Mouse (Mus musculus): ENCODE data around the gene Srrm3. TPM values are rescaled to one million over a fixed set of nuclear protein-coding genes. Genes with fewer than 3 reads are reported as not detected.

The Srrm3 gene
- polyA plus RNA-seq, 1 experiment from 2014 or later = 12.3 TPM

DNA sequence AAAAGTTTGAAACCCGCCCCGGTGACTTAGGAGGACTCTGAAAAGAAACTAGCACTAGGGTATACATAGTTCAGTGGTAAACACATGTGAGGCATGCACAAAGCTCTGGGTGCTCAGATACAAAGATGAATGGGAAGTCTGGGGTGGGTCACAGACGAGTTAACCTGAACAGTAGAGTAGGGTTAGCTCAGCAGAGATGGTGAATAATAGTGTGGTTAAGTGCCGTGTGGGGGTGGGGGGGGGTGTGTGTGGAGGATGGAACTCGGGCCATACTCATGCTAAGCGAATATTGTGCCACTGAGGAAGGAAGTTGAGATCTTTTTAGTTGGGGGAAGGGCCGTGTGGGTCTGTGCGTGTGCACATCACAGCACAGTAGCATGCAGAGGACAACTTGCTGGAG lies 26.4 kb upstream of the Srrm3 start:
- Histone ChIP-seq H3K4me1 (replicated peaks; ENCODE audit: control insufficient read depth, insufficient read depth, low read length) (peaks cover 13% of the 10 kb centered on the region; the same call in 1 of the 2 replicates), H3K27ac (ENCODE audit: low read depth, low read length) (no peak overlapping the region), H3K36me3 (ENCODE audit: control insufficient read depth, insufficient read depth, low read length) (peaks cover 3% of the 10 kb centered on the region), H3K4me3 (ENCODE audit: low read depth, low read length) (no peak overlapping the region), H3K9me3 (ENCODE audit: control insufficient read depth, low read length) (no peaks in the 10 kb centered on the region), H3K4me2 (ENCODE audit: low read depth, low read length, severe bottlenecking) (no peak overlapping the region), H3K27me3 (ENCODE audit: control insufficient read depth, insufficient read depth, low read length) (no peaks in the 10 kb centered on the region), H3K9ac (ENCODE audit: low read length) (peak overlapping the region; percentile 16; the same call in 1 of the 2 replicates)
- DNase-seq (ENCODE audit: low spot score) (no peak), ATAC-seq (replicated peaks; ENCODE audit: low FRiP score) (no peak)
- WGBS = 88% methylated on average over 8 of the region's 8 CpGs

DNA sequence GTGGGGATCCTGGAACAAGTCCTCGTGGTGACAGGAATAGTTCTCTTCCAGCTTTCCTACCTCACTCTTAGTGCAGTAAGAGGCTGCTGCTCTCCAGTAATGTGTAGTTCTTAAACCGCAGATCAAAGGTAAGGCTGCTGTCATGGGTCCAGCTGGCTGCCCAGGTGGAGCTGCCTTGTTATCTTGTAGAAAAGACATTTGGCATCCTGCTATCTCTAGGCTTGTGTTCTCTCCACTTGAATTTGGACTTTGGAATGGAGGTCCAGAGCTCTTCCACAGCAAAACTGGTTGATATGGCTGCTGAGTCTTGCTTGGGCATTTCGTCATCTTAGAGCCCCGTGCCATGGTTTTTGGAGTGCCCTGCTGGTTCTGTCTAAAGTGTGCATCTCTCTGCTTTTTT lies 23.8 kb upstream of the Srrm3 start:
- H3K27ac ChIP-seq (ENCODE audit: low read depth, low read length) = no peak overlapping the region
- no peaks in the 10 kb centered on the region for H3K9me3 ChIP-seq (ENCODE audit: control insufficient read depth, low read length)
- no peak overlapping the region for H3K4me2 ChIP-seq (ENCODE audit: low read depth, low read length, severe bottlenecking)
- peaks cover 25% of the 10 kb centered on the region for H3K36me3 ChIP-seq (ENCODE audit: control insufficient read depth, insufficient read depth, low read length)
- 88% methylated on average over 4 of the region's 4 CpGs for WGBS
- no peak overlapping the region for H3K9ac ChIP-seq (ENCODE audit: low read length)
- H3K4me3 ChIP-seq (ENCODE audit: low read depth, low read length) = no peak overlapping the region
- ATAC-seq (replicated peaks; ENCODE audit: low FRiP score) (no peak), DNase-seq (ENCODE audit: low spot score) (no peak)
- peaks cover 11% of the 10 kb centered on the region; the same call in 1 of the 2 replicates for H3K4me1 ChIP-seq (replicated peaks; ENCODE audit: control insufficient read depth, insufficient read depth, low read length)
- H3K27me3 ChIP-seq (ENCODE audit: control insufficient read depth, insufficient read depth, low read length) = no peaks in the 10 kb centered on the region

DNA sequence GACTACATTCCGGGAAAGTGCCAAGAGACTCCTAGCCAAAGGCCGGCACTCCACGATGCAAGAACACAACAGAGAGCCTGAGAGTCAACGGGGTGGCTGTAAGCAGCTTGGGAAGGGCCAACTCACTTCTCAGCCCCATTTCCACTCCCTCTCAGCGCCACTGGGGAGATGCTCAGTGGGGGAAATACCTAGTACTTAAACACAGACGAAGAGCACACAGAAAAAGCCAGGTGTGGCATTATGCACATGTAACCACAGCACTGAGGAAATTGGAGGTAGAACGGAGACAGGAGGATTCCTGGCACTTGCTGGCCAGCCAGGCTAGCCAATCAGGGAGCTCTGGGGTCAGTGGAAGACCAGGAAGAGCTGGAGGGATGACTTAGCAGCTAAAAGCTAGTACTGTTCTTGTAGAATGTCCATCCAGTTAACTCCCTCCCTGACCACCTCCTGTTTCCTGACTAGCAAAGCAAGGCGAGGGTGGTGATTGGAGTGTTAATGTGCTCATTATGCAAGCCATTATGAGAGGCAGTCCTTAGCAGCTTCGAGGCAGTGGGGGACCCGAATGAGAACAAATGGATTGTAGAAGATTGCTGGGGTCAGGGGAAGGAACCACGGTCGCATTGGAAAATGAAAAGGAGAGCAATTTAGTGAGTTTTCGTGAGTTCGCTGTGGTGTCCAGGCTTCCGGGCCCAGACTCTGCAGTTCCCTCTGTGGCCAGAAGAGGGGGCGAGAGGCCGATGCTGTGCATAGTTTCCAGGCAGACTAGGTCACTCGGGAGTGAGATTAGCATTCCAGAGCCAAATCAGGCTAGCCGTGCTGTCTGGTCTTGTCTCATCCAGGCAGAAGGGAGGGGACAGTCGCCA lies 12.5 kb upstream of the Srrm3 start:
- H3K4me1 ChIP-seq (replicated peaks; ENCODE audit: control insufficient read depth, insufficient read depth, low read length) = peaks cover 3% of the 10 kb centered on the region; the same call in 1 of the 2 replicates
- H3K4me2 ChIP-seq (ENCODE audit: low read depth, low read length, severe bottlenecking) = peak overlapping the region; percentile 44; the same call in 1 of the 2 replicates
- 10% methylated on average over 20 of the region's 20 CpGs for WGBS
- peaks cover 8% of the 10 kb centered on the region; the same call in 1 of the 2 replicates for H3K36me3 ChIP-seq (ENCODE audit: control insufficient read depth, insufficient read depth, low read length)
- H3K9ac ChIP-seq (ENCODE audit: low read length) = peak overlapping the region; percentile 48; the same call in 1 of the 2 replicates
- ATAC-seq (replicated peaks; ENCODE audit: low FRiP score) = peak; percentile 82
- 0 out of 2 replicates have a peak overlapping the region, but pooled peaks have one; percentile 46 for H3K27ac ChIP-seq (ENCODE audit: low read depth, low read length)
- H3K9me3 ChIP-seq (ENCODE audit: control insufficient read depth, low read length) = no peaks in the 10 kb centered on the region
- H3K27me3 ChIP-seq (ENCODE audit: control insufficient read depth, insufficient read depth, low read length) = no peaks in the 10 kb centered on the region
- peak; percentile 91 for DNase-seq (ENCODE audit: low spot score)
- peak overlapping the region; percentile 17; the same call in 1 of the 2 replicates for H3K4me3 ChIP-seq (ENCODE audit: low read depth, low read length)

DNA sequence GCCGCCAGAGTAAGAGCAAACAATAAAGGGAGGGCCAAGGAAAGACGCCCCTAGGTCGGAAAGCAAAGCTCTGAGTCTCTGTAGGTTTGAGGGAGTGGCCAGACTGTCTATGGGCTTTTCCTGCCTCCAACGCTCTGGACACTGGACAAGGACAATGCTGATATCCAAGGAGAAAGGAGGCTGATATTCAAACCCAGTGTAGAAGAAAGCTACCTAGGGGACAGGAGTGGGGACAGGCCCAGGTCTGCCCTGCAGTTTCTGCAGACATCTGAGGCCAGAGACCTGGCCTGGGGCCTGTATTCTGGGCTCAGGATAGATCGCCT lies 11.9 kb upstream of the Srrm3 start:
- ATAC-seq (replicated peaks; ENCODE audit: low FRiP score) (no peak), DNase-seq (ENCODE audit: low spot score) (no peak)
- Histone ChIP-seq H3K9ac (ENCODE audit: low read length) (peak overlapping the region; percentile 48; the same call in 1 of the 2 replicates), H3K36me3 (ENCODE audit: control insufficient read depth, insufficient read depth, low read length) (peaks cover 8% of the 10 kb centered on the region; the same call in 1 of the 2 replicates), H3K27ac (ENCODE audit: low read depth, low read length) (peak overlapping the region; percentile 46; the same call in 1 of the 2 replicates), H3K4me1 (replicated peaks; ENCODE audit: control insufficient read depth, insufficient read depth, low read length) (peaks cover 3% of the 10 kb centered on the region; the same call in 1 of the 2 replicates), H3K27me3 (ENCODE audit: control insufficient read depth, insufficient read depth, low read length) (no peaks in the 10 kb centered on the region), H3K9me3 (ENCODE audit: control insufficient read depth, low read length) (no peaks in the 10 kb centered on the region), H3K4me2 (ENCODE audit: low read depth, low read length, severe bottlenecking) (peak overlapping the region; percentile 31; the same call in 1 of the 2 replicates), H3K4me3 (ENCODE audit: low read depth, low read length) (no peak overlapping the region)
- WGBS = 9% methylated on average over 5 of the region's 5 CpGs

DNA sequence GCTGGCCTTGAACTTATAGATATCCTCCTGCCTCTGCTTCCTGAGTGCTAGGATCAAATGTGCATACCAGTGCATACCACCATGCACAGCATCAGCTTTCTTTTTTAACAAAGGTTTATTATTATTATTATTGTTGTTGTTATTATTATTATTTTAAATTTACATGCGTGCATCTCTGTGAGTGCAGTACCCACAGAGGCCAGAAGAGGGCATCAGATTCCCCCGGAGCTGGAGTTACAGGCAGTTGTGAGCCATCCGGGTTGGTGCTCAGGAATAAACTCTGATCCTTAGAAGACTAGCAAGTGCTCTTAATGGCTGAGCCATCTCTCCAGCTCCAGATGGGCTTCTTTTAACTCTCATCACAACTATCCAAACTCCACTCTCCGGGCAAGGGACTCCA lies 6.9 kb upstream of the Srrm3 start:
- Histone ChIP-seq H3K27ac (ENCODE audit: low read depth, low read length) (no peak overlapping the region), H3K9ac (ENCODE audit: low read length) (no peak overlapping the region), H3K9me3 (ENCODE audit: control insufficient read depth, low read length) (no peaks in the 10 kb centered on the region), H3K27me3 (ENCODE audit: control insufficient read depth, insufficient read depth, low read length) (no peaks in the 10 kb centered on the region), H3K4me2 (ENCODE audit: low read depth, low read length, severe bottlenecking) (no peak overlapping the region), H3K4me3 (ENCODE audit: low read depth, low read length) (no peak overlapping the region), H3K4me1 (replicated peaks; ENCODE audit: control insufficient read depth, insufficient read depth, low read length) (peaks cover 3% of the 10 kb centered on the region; the same call in 1 of the 2 replicates), H3K36me3 (ENCODE audit: control insufficient read depth, insufficient read depth, low read length) (no peaks in the 10 kb centered on the region)
- 38% methylated on average over 4 of the region's 4 CpGs for WGBS
- ATAC-seq (replicated peaks; ENCODE audit: low FRiP score) = no peak
- DNase-seq (ENCODE audit: low spot score) = peak; percentile 58

DNA sequence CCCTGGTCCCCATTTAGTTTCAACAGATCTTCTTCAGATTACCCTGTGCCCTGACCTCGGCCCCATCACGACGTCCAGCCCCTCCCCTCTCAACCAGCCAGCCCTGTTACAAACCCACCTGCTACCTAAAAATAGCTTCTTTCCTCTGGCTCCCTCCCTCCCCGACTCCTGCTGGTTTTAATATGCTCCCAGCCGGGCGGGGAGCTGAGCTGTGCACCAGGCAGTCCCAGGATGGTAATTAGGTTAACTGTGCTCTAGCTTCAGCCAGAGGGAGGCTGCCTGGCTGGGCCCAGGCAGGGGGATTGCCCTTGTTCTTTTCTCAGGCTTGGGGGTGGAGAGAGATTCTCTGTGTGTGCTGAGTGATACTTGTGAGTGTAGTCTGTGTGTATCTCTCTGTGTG lies 5.8 kb upstream of the Srrm3 start:
- ATAC-seq (replicated peaks; ENCODE audit: low FRiP score) (no peak), DNase-seq (ENCODE audit: low spot score) (no peak)
- H3K4me2 ChIP-seq (ENCODE audit: low read depth, low read length, severe bottlenecking) = no peak overlapping the region
- 1% methylated on average over 6 of the region's 6 CpGs for WGBS
- no peak overlapping the region for H3K9ac ChIP-seq (ENCODE audit: low read length)
- no peaks in the 10 kb centered on the region for H3K27me3 ChIP-seq (ENCODE audit: control insufficient read depth, insufficient read depth, low read length)
- no peak overlapping the region for H3K4me3 ChIP-seq (ENCODE audit: low read depth, low read length)
- H3K9me3 ChIP-seq (ENCODE audit: control insufficient read depth, low read length) = no peaks in the 10 kb centered on the region
- H3K36me3 ChIP-seq (ENCODE audit: control insufficient read depth, insufficient read depth, low read length) = no peaks in the 10 kb centered on the region
- H3K4me1 ChIP-seq (replicated peaks; ENCODE audit: control insufficient read depth, insufficient read depth, low read length) = no peaks in the 10 kb centered on the region
- no peak overlapping the region for H3K27ac ChIP-seq (ENCODE audit: low read depth, low read length)

DNA sequence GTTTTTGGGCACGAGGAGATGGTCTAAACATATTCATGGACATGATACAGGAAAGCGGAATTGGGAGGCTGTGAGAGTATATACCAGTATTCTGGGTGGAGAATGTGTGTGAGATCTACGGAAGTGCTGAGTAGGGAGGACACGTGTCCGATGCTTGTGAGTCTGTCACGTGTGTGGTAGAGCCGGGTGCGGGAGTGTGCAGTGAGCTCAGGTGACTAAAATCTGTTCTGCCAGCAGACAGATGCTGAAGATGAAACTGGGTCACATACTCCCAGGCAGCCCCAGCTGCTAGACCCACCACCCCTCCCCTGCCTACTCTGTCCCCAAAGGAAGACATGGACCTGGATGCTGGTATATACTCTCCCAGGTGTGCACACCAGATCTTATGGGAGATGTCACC lies 4.0 kb upstream of the Srrm3 start:
- H3K4me1 ChIP-seq (replicated peaks; ENCODE audit: control insufficient read depth, insufficient read depth, low read length) = no peaks in the 10 kb centered on the region; the same call in 1 of the 2 replicates
- 86% methylated on average over 8 of the region's 8 CpGs for WGBS
- H3K4me3 ChIP-seq (ENCODE audit: low read depth, low read length) = no peak overlapping the region
- H3K4me2 ChIP-seq (ENCODE audit: low read depth, low read length, severe bottlenecking) = no peak overlapping the region
- no peaks in the 10 kb centered on the region for H3K9me3 ChIP-seq (ENCODE audit: control insufficient read depth, low read length)
- DNase-seq (ENCODE audit: low spot score) (no peak), ATAC-seq (replicated peaks; ENCODE audit: low FRiP score) (no peak)
- no peak overlapping the region for H3K27ac ChIP-seq (ENCODE audit: low read depth, low read length)
- no peak overlapping the region for H3K9ac ChIP-seq (ENCODE audit: low read length)
- no peaks in the 10 kb centered on the region for H3K27me3 ChIP-seq (ENCODE audit: control insufficient read depth, insufficient read depth, low read length)
- no peaks in the 10 kb centered on the region for H3K36me3 ChIP-seq (ENCODE audit: control insufficient read depth, insufficient read depth, low read length)

DNA sequence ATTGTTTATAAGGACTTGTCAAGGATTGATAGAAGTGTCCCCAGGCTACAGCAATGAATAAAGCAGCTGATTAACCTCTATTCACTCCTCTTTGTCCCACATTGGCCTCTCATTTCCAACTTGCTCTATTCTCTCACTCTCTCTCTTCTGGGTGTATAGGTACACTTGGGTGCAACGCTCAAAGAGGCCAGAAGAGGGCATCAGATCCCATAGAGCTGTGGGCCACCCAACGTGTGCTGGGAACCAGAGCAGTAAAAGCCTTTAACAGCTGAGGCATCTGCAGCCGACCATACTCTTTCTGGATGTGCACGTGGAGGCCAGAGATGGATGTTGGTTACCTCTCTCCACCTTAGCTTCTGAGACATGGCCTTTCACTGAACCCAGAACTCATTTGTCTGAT lies 3.6 kb upstream of the Srrm3 start:
- no peak for DNase-seq (ENCODE audit: low spot score)
- H3K4me3 ChIP-seq (ENCODE audit: low read depth, low read length) = no peak overlapping the region
- 73% methylated on average over 4 of the region's 4 CpGs for WGBS

More for the DNA sequence above, 3.6 kb upstream of the Srrm3 start:
- H3K9me3 ChIP-seq (ENCODE audit: control insufficient read depth, low read length) = no peaks in the 10 kb centered on the region
- H3K4me1 ChIP-seq (replicated peaks; ENCODE audit: control insufficient read depth, insufficient read depth, low read length) = no peaks in the 10 kb centered on the region; the same call in 1 of the 2 replicates
- no peak for ATAC-seq (replicated peaks; ENCODE audit: low FRiP score)
- H3K36me3 ChIP-seq (ENCODE audit: control insufficient read depth, insufficient read depth, low read length) = no peaks in the 10 kb centered on the region
- no peak overlapping the region for H3K9ac ChIP-seq (ENCODE audit: low read length)
- H3K27ac ChIP-seq (ENCODE audit: low read depth, low read length) = no peak overlapping the region
- no peak overlapping the region for H3K4me2 ChIP-seq (ENCODE audit: low read depth, low read length, severe bottlenecking)
- no peaks in the 10 kb centered on the region for H3K27me3 ChIP-seq (ENCODE audit: control insufficient read depth, insufficient read depth, low read length)
